Comparison of ENCODE assay signal across 15 mouse cellular contexts in the genomic region with DNA sequence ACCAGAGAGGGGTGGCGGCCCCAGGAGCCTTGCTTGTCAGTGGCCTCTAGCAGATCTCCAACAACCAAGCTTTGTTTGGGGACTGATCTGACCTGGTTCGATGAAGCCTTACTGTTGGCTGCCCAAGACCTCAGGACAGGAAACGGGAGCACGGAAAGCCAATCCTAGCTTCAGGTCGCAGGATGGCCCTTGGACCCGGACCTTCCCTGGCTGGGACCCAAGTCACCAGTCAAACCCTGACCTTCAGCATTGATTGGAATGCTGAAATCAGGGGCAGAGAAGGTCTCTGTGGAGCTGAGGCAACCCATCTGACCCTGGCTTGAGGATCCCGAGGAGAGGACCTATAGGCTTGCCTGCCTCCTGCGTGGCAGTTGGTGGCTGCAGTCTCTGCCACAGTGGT. TPM values are rescaled to one million over a fixed set of nuclear protein-coding genes. Genes with fewer than 3 reads are reported as not detected.
DNase-seq lines count a peak whose midpoint lies in the region; ATAC-seq and TF ChIP-seq lines count a peak whose summit lies in the region.
"Had no signal": no experiment of that assay in that cellular context is flagged by ENCODE, and none has a peak within 500 bp of the region (broad histone marks: within the 10 kb centered on the region; RNA-seq: fewer than 3 reads in every experiment).

No protein-coding gene starts in this region.

- H3K4me2 ChIP-seq in embryonic facial prominence, embryonic 13.5 days = no peak overlapping the region
- no peak overlapping the region for H3K4me2 ChIP-seq in embryonic facial prominence, embryonic 15.5 days (replicated peaks)
- H3K4me2 ChIP-seq in liver, postnatal 0 days (ENCODE audit: low read depth, low read length) = peak overlapping the region; percentile 53
- H3K4me2 ChIP-seq: limb, embryonic 13.5 days had no signal

- H3K4me1 ChIP-seq in embryonic facial prominence, embryonic 13.5 days = peaks cover 69% of the 10 kb centered on the region
- peaks cover 72% of the 10 kb centered on the region for H3K4me1 ChIP-seq in embryonic facial prominence, embryonic 10.5 days
- peaks cover 60% of the 10 kb centered on the region for H3K4me1 ChIP-seq in embryonic facial prominence, embryonic 15.5 days
- peaks cover 68% of the 10 kb centered on the region for H3K4me1 ChIP-seq in limb, embryonic 10.5 days
- H3K4me1 ChIP-seq in liver, postnatal 0 days (ENCODE audit: insufficient read depth) = peaks cover 42% of the 10 kb centered on the region

- H3K4me3 ChIP-seq in embryonic facial prominence, embryonic 13.5 days = no peak overlapping the region
- no peak overlapping the region for H3K4me3 ChIP-seq in embryonic facial prominence, embryonic 10.5 days
- no peak overlapping the region for H3K4me3 ChIP-seq in embryonic facial prominence, embryonic 15.5 days (replicated peaks)
- H3K4me3 ChIP-seq in limb, embryonic 10.5 days = no peak overlapping the region
- H3K4me3 ChIP-seq in liver, postnatal 0 days (ENCODE audit: low read depth, low read length) = no peak overlapping the region
- H3K4me3 ChIP-seq: limb, embryonic 13.5 days had no signal

- peaks cover 33% of the 10 kb centered on the region for H3K27me3 ChIP-seq in embryonic facial prominence, embryonic 13.5 days
- peaks cover 41% of the 10 kb centered on the region for H3K27me3 ChIP-seq in embryonic facial prominence, embryonic 10.5 days (replicated peaks; ENCODE audit: low read depth, poor library complexity, severe bottlenecking)
- peaks cover 9% of the 10 kb centered on the region for H3K27me3 ChIP-seq in embryonic facial prominence, embryonic 15.5 days
- peaks cover 49% of the 10 kb centered on the region for H3K27me3 ChIP-seq in limb, embryonic 10.5 days (ENCODE audit: low read depth, poor library complexity, severe bottlenecking)
- H3K27me3 ChIP-seq in liver, postnatal 0 days (ENCODE audit: insufficient read depth, low read length) = peaks cover 4% of the 10 kb centered on the region; the same call in 1 of the 2 replicates

- TF ChIP-seq CTCF in liver, postnatal 0 days (IDR thresholded peaks at IDR 0.05; ENCODE audit: low read depth) = no peak

- peak overlapping the region; percentile 39; the same call in 1 of the 2 replicates for H3K27ac ChIP-seq in embryonic facial prominence, embryonic 13.5 days
- no peak overlapping the region; the same call in 1 of the 2 replicates for H3K27ac ChIP-seq in embryonic facial prominence, embryonic 10.5 days (replicated peaks)
- H3K27ac ChIP-seq in embryonic facial prominence, embryonic 15.5 days (replicated peaks) = 0 out of 2 replicates have a peak overlapping the region, but pooled peaks have one; percentile 35
- peak overlapping the region; percentile 15; the same call in 1 of the 2 replicates for H3K27ac ChIP-seq in limb, embryonic 10.5 days
- H3K27ac ChIP-seq in liver, postnatal 0 days (ENCODE audit: low read depth) = peak overlapping the region; percentile 92
- H3K27ac ChIP-seq: hindbrain, postnatal 0 days; limb, embryonic 13.5 days; macrophage had no signal

- no peaks in the 10 kb centered on the region for H3K36me3 ChIP-seq in embryonic facial prominence, embryonic 13.5 days
- no peaks in the 10 kb centered on the region for H3K36me3 ChIP-seq in embryonic facial prominence, embryonic 10.5 days (replicated peaks)
- H3K36me3 ChIP-seq in embryonic facial prominence, embryonic 15.5 days = no peaks in the 10 kb centered on the region
- H3K36me3 ChIP-seq in limb, embryonic 10.5 days = no peaks in the 10 kb centered on the region
- no peaks in the 10 kb centered on the region for H3K36me3 ChIP-seq in liver, postnatal 0 days (replicated peaks; ENCODE audit: insufficient read depth, low read length)
- H3K36me3 ChIP-seq: G1E; limb, embryonic 13.5 days had no signal

- H3K9me3 ChIP-seq in embryonic facial prominence, embryonic 13.5 days = no peaks in the 10 kb centered on the region
- H3K9me3 ChIP-seq in embryonic facial prominence, embryonic 10.5 days = no peaks in the 10 kb centered on the region
- H3K9me3 ChIP-seq in embryonic facial prominence, embryonic 15.5 days (replicated peaks) = no peaks in the 10 kb centered on the region
- H3K9me3 ChIP-seq in limb, embryonic 10.5 days (replicated peaks) = no peaks in the 10 kb centered on the region
- H3K9me3 ChIP-seq in liver, postnatal 0 days (ENCODE audit: low read length) = no peaks in the 10 kb centered on the region
- H3K9me3 ChIP-seq: G1E; limb, embryonic 13.5 days had no signal

- ATAC-seq in embryonic facial prominence, embryonic 13.5 days (ENCODE audit: insufficient number of reproducible peaks, insufficient read depth, low FRiP score, low TSS enrichment, low read depth) = no peak
- ATAC-seq in embryonic facial prominence, embryonic 15.5 days (ENCODE audit: insufficient number of reproducible peaks, low FRiP score, low TSS enrichment, low read depth) = no peak
- peak; percentile 93 for ATAC-seq in liver, postnatal 0 days
- ATAC-seq in CD4-positive, CD25-positive, alpha-beta regulatory T cell, adult 4 months = no peak
- ATAC-seq: hindbrain, postnatal 0 days had no signal

- peak overlapping the region; percentile 27; the same call in 1 of the 2 replicates for H3K9ac ChIP-seq in embryonic facial prominence, embryonic 13.5 days
- H3K9ac ChIP-seq in embryonic facial prominence, embryonic 15.5 days = no peak overlapping the region
- H3K9ac ChIP-seq in liver, postnatal 0 days (replicated peaks) = no peak overlapping the region
- H3K9ac ChIP-seq: limb, embryonic 13.5 days had no signal

- 72% methylated on average over 8 of the region's 8 CpGs for WGBS in embryonic facial prominence, embryonic 13.5 days
- 75% methylated on average over 8 of the region's 8 CpGs for WGBS in embryonic facial prominence, embryonic 10.5 days
- WGBS in embryonic facial prominence, embryonic 15.5 days = 73% methylated on average over 8 of the region's 8 CpGs
- 88% methylated on average over 8 of the region's 8 CpGs for WGBS in limb, embryonic 10.5 days
- WGBS in liver, postnatal 0 days (ENCODE audit: insufficient replicate concordance) = 48% methylated on average over 8 of the region's 8 CpGs

- peak; percentile 56; the same call in 1 of the 2 replicates for TF ChIP-seq EP300 in liver, postnatal 0 days (IDR thresholded peaks at IDR 0.05; ENCODE audit: low read depth)

- DNase-seq in embryonic facial prominence, embryonic 10.5 days (ENCODE audit: low spot score) = no peak
- no peak for DNase-seq in limb, embryonic 10.5 days (ENCODE audit: low spot score)
- peak; percentile 84 for DNase-seq in liver, postnatal 0 days
- no peak for DNase-seq in right cerebral cortex, postnatal 10 days (ENCODE audit: low spot score in 2 of 2)
- DNase-seq in embryo, embryonic 10.5 days (ENCODE audit: low spot score) = no peak
- DNase-seq: cerebellum, adult 8-10 months; midbrain, embryonic 14.5 days; thymus, adult 2 months had no signal

RNA-seq across cellular contexts. Expression of gene Sept9, which starts 5.1 kb away (rescaled TPM):
- 186 and 202 TPM in 2 replicates for polyA plus RNA-seq in embryonic facial prominence, embryonic 13.5 days (2015; fragmentation: Nextera tagmentation; extraction: Ambion mirVana)
- polyA plus RNA-seq in embryonic facial prominence, embryonic 10.5 days (2016; fragmentation: Nextera tagmentation; extraction: Ambion mirVana) = 255 TPM in 2 replicates
- 150 and 157 TPM in 2 replicates for polyA plus RNA-seq in embryonic facial prominence, embryonic 15.5 days (2015; fragmentation: Nextera tagmentation; extraction: Ambion mirVana)
- 265 and 282 TPM in 2 replicates for polyA plus RNA-seq in limb, embryonic 10.5 days (2016; fragmentation: Nextera tagmentation; extraction: Ambion mirVana)
- polyA plus RNA-seq in liver, postnatal 0 days (2015; fragmentation: Nextera tagmentation; extraction: Ambion mirVana) = 30.8 and 34.5 TPM in 2 replicates
- 100 to 1,000 TPM; 277 to 424 TPM for polyA plus RNA-seq in CD4-positive, CD25-positive, alpha-beta regulatory T cell, adult 4 months (2017; shearing (Covaris generic))
